Mouse (Mus musculus): ENCODE results near the gene Morc1. TPM values are rescaled to one million over a fixed set of nuclear protein-coding genes. Genes with fewer than 3 reads are reported as not detected.

Morc1 gene
- polyA plus RNA-seq (2015; fragmentation: Nextera tagmentation; extraction: Ambion mirVana) = 0.10 TPM in 1 of 2 replicates, not detected in the other

- no peak within 1 kb of the TSS for H3K4me2 ChIP-seq (ENCODE audit: low read depth, low read length)
- no peak within 1 kb of the TSS for H3K9ac ChIP-seq (ENCODE audit: low read depth, low read length)
- H3K4me1 ChIP-seq (ENCODE audit: control insufficient read depth, insufficient read depth, low read length) = no peaks in the 10 kb centered on the region
- WGBS = 93% methylated on average over 15 of the region's 15 CpGs
- H3K27ac ChIP-seq (ENCODE audit: low read length) = no peak within 1 kb of the TSS
- no peaks in the 10 kb centered on the region for H3K36me3 ChIP-seq (ENCODE audit: control insufficient read depth, insufficient read depth, low read length)
- H3K27me3 ChIP-seq (replicated peaks; ENCODE audit: control insufficient read depth, insufficient read depth, low read length) = no peaks in the 10 kb centered on the region
- no peak within 1 kb of the TSS for H3K4me3 ChIP-seq (ENCODE audit: low read length)
- H3K9me3 ChIP-seq (ENCODE audit: control insufficient read depth, low read length) = no peaks in the 10 kb centered on the region
- ATAC-seq = no peak
Measured at GRCm38 (mm10) chr16:48431027-48431426, at the start of gene Morc1. Morc1 (plus strand) TSS chr16:48431237.

- no peak for ATAC-seq
- no peak overlapping the region for H3K27ac ChIP-seq (ENCODE audit: low read length)
- no peaks in the 10 kb centered on the region for H3K9me3 ChIP-seq (ENCODE audit: control insufficient read depth, low read length)
- 85% methylated on average over 3 of the region's 3 CpGs for WGBS
- no peaks in the 10 kb centered on the region for H3K27me3 ChIP-seq (replicated peaks; ENCODE audit: control insufficient read depth, insufficient read depth, low read length)
- no peak overlapping the region for H3K4me3 ChIP-seq (ENCODE audit: low read length)
- H3K4me1 ChIP-seq (ENCODE audit: control insufficient read depth, insufficient read depth, low read length) = no peaks in the 10 kb centered on the region
- no peaks in the 10 kb centered on the region for H3K36me3 ChIP-seq (ENCODE audit: control insufficient read depth, insufficient read depth, low read length)
- no peak overlapping the region for H3K9ac ChIP-seq (ENCODE audit: low read depth, low read length)
- H3K4me2 ChIP-seq (ENCODE audit: low read depth, low read length) = no peak overlapping the region
Measured at GRCm38 (mm10) chr16:48383582-48384257, 47.3 kb upstream of the Morc1 start.

GRCm38 (mm10) chr16:48386982-48387381 is 44.1 kb upstream of the Morc1 start:
- H3K4me3 ChIP-seq (ENCODE audit: low read length) = no peak overlapping the region
- H3K9ac ChIP-seq (ENCODE audit: low read depth, low read length) = no peak overlapping the region
- ATAC-seq = no peak
- 77% methylated on average over 2 of the region's 2 CpGs for WGBS
- no peaks in the 10 kb centered on the region for H3K27me3 ChIP-seq (replicated peaks; ENCODE audit: control insufficient read depth, insufficient read depth, low read length)
- H3K4me1 ChIP-seq (ENCODE audit: control insufficient read depth, insufficient read depth, low read length) = no peaks in the 10 kb centered on the region
- no peak overlapping the region for H3K27ac ChIP-seq (ENCODE audit: low read length)
- H3K4me2 ChIP-seq (ENCODE audit: low read depth, low read length) = no peak overlapping the region
- H3K36me3 ChIP-seq (ENCODE audit: control insufficient read depth, insufficient read depth, low read length) = no peaks in the 10 kb centered on the region
- no peaks in the 10 kb centered on the region for H3K9me3 ChIP-seq (ENCODE audit: control insufficient read depth, low read length)

- ATAC-seq = peak; percentile 90
Measured at GRCm38 (mm10) chr16:48395278-48395677, 35.8 kb upstream of the Morc1 start.

GRCm38 (mm10) chr16:48402963-48403362 is 28.1 kb upstream of the Morc1 start:
- H3K4me3 ChIP-seq (ENCODE audit: low read length) = no peak overlapping the region
- no peaks in the 10 kb centered on the region for H3K9me3 ChIP-seq (ENCODE audit: control insufficient read depth, low read length)
- H3K4me2 ChIP-seq (ENCODE audit: low read depth, low read length) = no peak overlapping the region
- H3K9ac ChIP-seq (ENCODE audit: low read depth, low read length) = no peak overlapping the region
- 48% methylated on average over 4 of the region's 4 CpGs for WGBS
- H3K27ac ChIP-seq (ENCODE audit: low read length) = peak overlapping the region; percentile 42
- H3K27me3 ChIP-seq (replicated peaks; ENCODE audit: control insufficient read depth, insufficient read depth, low read length) = no peaks in the 10 kb centered on the region
- H3K4me1 ChIP-seq (ENCODE audit: control insufficient read depth, insufficient read depth, low read length) = peaks cover 4% of the 10 kb centered on the region; the same call in 1 of the 2 replicates
- H3K36me3 ChIP-seq (ENCODE audit: control insufficient read depth, insufficient read depth, low read length) = no peaks in the 10 kb centered on the region
- peak; percentile 90 for ATAC-seq

More at GRCm38 (mm10) chr16:48395278-48395677, 35.8 kb upstream of the Morc1 start:
- Histone ChIP-seq H3K9ac (ENCODE audit: low read depth, low read length) (no peak overlapping the region), H3K36me3 (ENCODE audit: control insufficient read depth, insufficient read depth, low read length) (no peaks in the 10 kb centered on the region), H3K27ac (ENCODE audit: low read length) (no peak overlapping the region), H3K9me3 (ENCODE audit: control insufficient read depth, low read length) (no peaks in the 10 kb centered on the region), H3K4me1 (ENCODE audit: control insufficient read depth, insufficient read depth, low read length) (no peaks in the 10 kb centered on the region), H3K4me2 (ENCODE audit: low read depth, low read length) (no peak overlapping the region), H3K4me3 (ENCODE audit: low read length) (no peak overlapping the region), H3K27me3 (replicated peaks; ENCODE audit: control insufficient read depth, insufficient read depth, low read length) (no peaks in the 10 kb centered on the region)
- WGBS = 66% methylated on average over 2 of the region's 2 CpGs

GRCm38 (mm10) chr16:48403423-48403822 is 27.6 kb upstream of the Morc1 start:
- Histone ChIP-seq H3K9me3 (ENCODE audit: control insufficient read depth, low read length) (no peaks in the 10 kb centered on the region), H3K36me3 (ENCODE audit: control insufficient read depth, insufficient read depth, low read length) (no peaks in the 10 kb centered on the region), H3K4me3 (ENCODE audit: low read length) (no peak overlapping the region), H3K9ac (ENCODE audit: low read depth, low read length) (no peak overlapping the region), H3K27ac (ENCODE audit: low read length) (peak overlapping the region; percentile 87), H3K4me1 (ENCODE audit: control insufficient read depth, insufficient read depth, low read length) (peaks cover 4% of the 10 kb centered on the region; the same call in 1 of the 2 replicates), H3K4me2 (ENCODE audit: low read depth, low read length) (no peak overlapping the region), H3K27me3 (replicated peaks; ENCODE audit: control insufficient read depth, insufficient read depth, low read length) (no peaks in the 10 kb centered on the region)
- peak; percentile 32 for ATAC-seq
- 55% methylated on average over 3 of the region's 3 CpGs for WGBS

- H3K9me3 ChIP-seq (ENCODE audit: control insufficient read depth, low read length) = no peaks in the 10 kb centered on the region
- H3K9ac ChIP-seq (ENCODE audit: low read depth, low read length) = no peak overlapping the region
- no peak overlapping the region for H3K4me3 ChIP-seq (ENCODE audit: low read length)
- peaks cover 4% of the 10 kb centered on the region; the same call in 1 of the 2 replicates for H3K4me1 ChIP-seq (ENCODE audit: control insufficient read depth, insufficient read depth, low read length)
- H3K36me3 ChIP-seq (ENCODE audit: control insufficient read depth, insufficient read depth, low read length) = no peaks in the 10 kb centered on the region
- H3K27me3 ChIP-seq (replicated peaks; ENCODE audit: control insufficient read depth, insufficient read depth, low read length) = no peaks in the 10 kb centered on the region
- ATAC-seq = peak; percentile 87
- peak overlapping the region; percentile 87 for H3K27ac ChIP-seq (ENCODE audit: low read length)
- no peak overlapping the region for H3K4me2 ChIP-seq (ENCODE audit: low read depth, low read length)
Measured at GRCm38 (mm10) chr16:48404009-48404408, 27.0 kb upstream of the Morc1 start.

GRCm38 (mm10) chr16:48405674-48406403 is 25.2 kb upstream of the Morc1 start:
- Histone ChIP-seq H3K9me3 (ENCODE audit: control insufficient read depth, low read length) (no peaks in the 10 kb centered on the region), H3K4me3 (ENCODE audit: low read length) (no peak overlapping the region), H3K36me3 (ENCODE audit: control insufficient read depth, insufficient read depth, low read length) (no peaks in the 10 kb centered on the region), H3K27ac (ENCODE audit: low read length) (no peak overlapping the region; the same call in 1 of the 2 replicates), H3K9ac (ENCODE audit: low read depth, low read length) (no peak overlapping the region), H3K27me3 (replicated peaks; ENCODE audit: control insufficient read depth, insufficient read depth, low read length) (no peaks in the 10 kb centered on the region), H3K4me1 (ENCODE audit: control insufficient read depth, insufficient read depth, low read length) (peaks cover 12% of the 10 kb centered on the region), H3K4me2 (ENCODE audit: low read depth, low read length) (no peak overlapping the region)
- 51% methylated on average over 10 of the region's 10 CpGs for WGBS
- no peak for ATAC-seq

- 0 out of 2 replicates have a peak overlapping the region, but pooled peaks have one; percentile 29 for H3K27ac ChIP-seq (ENCODE audit: low read length)
- H3K36me3 ChIP-seq (ENCODE audit: control insufficient read depth, insufficient read depth, low read length) = no peaks in the 10 kb centered on the region
- ATAC-seq = 0 out of 2 replicates have a peak, but pooled peaks have one; percentile 19
- H3K9me3 ChIP-seq (ENCODE audit: control insufficient read depth, low read length) = no peaks in the 10 kb centered on the region
- 28% methylated on average over 7 of the region's 7 CpGs for WGBS
- peaks cover 10% of the 10 kb centered on the region for H3K4me1 ChIP-seq (ENCODE audit: control insufficient read depth, insufficient read depth, low read length)
- 0 out of 2 replicates have a peak overlapping the region, but pooled peaks have one; percentile 38 for H3K9ac ChIP-seq (ENCODE audit: low read depth, low read length)
- H3K27me3 ChIP-seq (replicated peaks; ENCODE audit: control insufficient read depth, insufficient read depth, low read length) = no peaks in the 10 kb centered on the region
- peak overlapping the region; percentile 30 for H3K4me2 ChIP-seq (ENCODE audit: low read depth, low read length)
- H3K4me3 ChIP-seq (ENCODE audit: low read length) = peak overlapping the region; percentile 7; the same call in 1 of the 2 replicates
Measured at GRCm38 (mm10) chr16:48409580-48409979, 21.5 kb upstream of the Morc1 start.

Data from intestine, embryonic 16.5 days (tissue).